Mouse (Mus musculus) left cerebral cortex, adult 9 months (tissue): Measurements from ENCODE around the gene Tspan5.

ENCODE experiments used
- DNase-seq, 2 experiments: peaks; one replicate each; pipeline ENCODE4 v3.0.0; 2022; ENCODE audit warnings: low spot score in 2 of 2

Tspan5 gene

DNA sequence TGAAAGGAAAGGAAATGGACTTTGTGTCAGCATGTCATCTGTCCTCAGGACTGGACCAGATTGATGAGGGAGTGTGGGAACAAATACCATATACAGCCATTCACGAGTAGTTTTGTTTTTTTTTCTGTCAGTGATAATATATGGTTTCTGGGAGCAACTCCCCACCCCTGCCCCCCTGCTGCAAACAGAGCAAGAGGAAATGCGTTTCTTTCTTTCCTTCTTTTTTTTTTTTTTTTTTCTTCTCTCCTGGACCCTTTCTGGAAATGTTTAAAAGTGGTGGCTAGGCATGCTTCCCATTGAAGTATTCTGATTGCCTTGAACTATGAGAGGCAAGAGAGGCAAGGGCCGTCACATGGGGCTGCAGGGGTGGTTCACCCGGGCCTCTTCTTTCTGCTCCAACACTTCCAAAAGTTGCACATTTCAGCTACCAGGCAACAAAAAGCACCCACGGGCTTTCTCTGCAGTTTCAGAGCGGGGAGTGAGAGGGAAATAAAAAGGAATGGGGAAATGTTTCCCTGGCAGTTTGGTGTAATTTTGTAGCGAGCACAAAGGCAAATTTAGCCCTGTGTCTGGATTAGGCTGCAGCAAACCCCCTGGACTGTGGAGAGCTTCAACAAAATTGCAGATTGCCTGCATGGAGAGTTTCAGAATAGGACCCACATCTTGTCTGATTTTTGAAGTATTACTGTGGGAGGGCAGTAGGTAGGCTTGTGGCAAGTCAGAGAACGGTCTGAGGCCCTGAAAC is 2.2 kb downstream of the Tspan5 start:
- no peak for DNase-seq

- no peak for DNase-seq
Observed at GRCm38 (mm10) chr3:138745091-138745490, 3.1 kb downstream of the Tspan5 start.

GRCm38 (mm10) chr3:138745596-138745995 is 3.6 kb downstream of the Tspan5 start:
- no peak for DNase-seq

- DNase-seq, result no peak
Observed at GRCm38 (mm10) chr3:138746556-138746955, 4.6 kb downstream of the Tspan5 start.

DNA sequence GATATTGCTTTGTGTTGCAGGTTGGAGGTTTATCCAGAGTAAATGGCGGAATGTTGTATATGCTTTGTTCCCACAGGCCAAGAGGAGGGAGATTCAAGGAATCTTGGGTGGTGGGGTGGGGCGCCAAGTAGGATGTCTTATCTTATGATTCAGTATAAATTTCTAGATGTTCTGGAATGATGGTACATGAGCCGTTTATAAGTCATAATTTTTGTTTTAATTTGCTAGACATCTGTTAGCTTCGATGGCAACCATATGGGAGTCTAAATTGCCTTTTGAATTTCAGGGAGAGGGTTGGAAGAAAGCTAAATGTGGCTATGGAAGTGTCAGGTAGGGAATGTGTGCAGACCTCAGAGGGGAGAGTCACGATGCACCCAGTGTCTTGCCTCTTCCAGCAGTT is 5.0 kb downstream of the Tspan5 start:
- DNase-seq, result peak in 1 of 2 experiments; percentile 44

DNA sequence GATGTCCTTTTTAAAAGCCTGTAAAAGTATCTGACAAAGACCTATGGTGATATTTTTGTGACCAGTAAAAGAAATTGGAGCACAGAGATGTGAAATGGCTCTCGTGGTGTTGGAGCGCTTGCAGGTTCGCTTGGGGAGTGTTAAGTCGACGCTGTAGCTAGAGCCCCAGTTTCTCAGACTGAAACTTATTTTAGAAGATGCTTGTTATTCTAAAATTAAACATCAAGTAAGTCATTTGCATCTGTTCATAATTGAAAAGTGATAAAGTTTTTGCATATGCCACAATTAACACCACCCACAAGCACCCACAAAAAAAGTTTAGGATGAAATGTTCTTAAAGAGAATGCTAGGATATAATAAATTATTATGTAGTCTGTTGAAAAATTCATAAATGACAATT is 6.0 kb downstream of the Tspan5 start:
- no peak for DNase-seq

GRCm38 (mm10) chr3:138749645-138750044 is 7.7 kb downstream of the Tspan5 start:
- no peak for DNase-seq

- DNase-seq, result no peak
Observed at GRCm38 (mm10) chr3:138751328-138751727, 9.3 kb downstream of the Tspan5 start.

- no peak for DNase-seq
Observed at GRCm38 (mm10) chr3:138752056-138752455, 10.1 kb downstream of the Tspan5 start.

GRCm38 (mm10) chr3:138752769-138753168 is 10.8 kb downstream of the Tspan5 start:
- no peak for DNase-seq

DNA sequence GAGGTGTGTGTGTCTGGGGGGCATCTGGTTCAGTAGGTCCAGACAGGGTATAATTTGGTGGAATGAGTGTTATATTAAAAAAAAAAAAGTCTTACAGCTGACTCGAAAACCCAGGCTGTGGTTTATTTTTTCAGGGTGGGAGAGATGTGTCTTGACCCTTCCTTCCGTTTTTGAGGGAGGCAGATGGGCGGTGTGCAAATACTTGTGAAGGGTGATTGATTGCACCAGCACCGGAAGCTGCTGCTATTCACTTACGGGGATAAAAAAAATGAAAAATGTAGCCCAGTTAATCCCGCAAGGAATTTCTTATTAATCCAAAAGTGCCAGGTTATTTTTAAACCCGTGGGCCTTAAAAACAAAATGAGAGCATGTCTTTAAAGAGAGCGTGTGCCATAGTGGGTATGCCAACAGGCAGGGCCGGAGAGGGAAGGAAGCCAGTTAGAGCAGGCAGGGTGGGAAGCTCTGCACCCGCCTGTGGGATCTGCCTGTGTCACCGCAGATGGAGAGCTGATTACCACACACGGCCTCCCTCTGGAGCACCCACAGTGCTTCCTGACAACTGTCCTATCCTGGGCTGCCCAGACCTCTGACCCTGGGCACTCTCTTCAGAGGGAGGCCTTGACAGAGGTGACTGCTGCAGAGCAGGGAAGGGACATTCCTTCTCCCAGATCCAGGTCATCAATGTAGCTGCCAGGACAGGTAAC is 11.3 kb downstream of the Tspan5 start:
- no peak for DNase-seq

GRCm38 (mm10) chr3:138754328-138754727 is 12.3 kb downstream of the Tspan5 start:
- DNase-seq, result no peak

GRCm38 (mm10) chr3:138757283-138757682 is 15.3 kb downstream of the Tspan5 start:
- DNase-seq, result no peak

DNA sequence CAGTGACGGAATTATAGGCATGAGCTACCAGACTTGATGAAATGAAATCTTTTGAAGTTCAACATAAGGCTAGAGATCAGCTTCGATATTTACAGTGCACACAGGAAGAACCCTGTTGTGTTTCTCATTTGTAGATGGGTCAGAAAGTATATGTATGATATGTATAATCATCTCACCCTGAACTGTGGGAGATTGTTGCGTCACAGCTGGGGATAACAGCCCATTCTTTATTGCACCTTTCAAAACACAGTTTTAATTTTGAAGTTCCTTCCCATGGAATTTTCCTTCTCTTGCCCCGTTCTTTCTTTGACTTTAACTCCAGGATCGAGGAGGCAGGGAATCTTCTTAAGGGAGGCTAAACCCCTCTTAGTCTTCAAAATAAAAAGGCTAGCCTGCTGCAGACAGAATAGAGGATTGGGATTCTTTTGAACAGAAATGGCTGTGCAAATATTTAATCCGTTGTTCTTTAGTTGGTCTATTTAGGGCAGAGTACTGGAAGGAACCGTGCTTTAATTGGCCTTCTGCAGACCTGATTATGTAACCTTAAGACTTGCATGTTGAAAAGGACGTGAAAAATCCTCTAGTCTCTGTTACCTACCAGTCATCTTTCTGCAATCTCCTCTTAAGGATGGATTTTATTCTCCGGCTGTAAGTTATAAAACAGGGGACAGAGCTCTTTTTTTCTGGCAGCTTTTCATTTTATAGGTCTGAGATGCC is 18.1 kb downstream of the Tspan5 start:
- DNase-seq, result no peak

GRCm38 (mm10) chr3:138760685-138761119 is 18.7 kb downstream of the Tspan5 start:
- DNase-seq, result no peak

DNA sequence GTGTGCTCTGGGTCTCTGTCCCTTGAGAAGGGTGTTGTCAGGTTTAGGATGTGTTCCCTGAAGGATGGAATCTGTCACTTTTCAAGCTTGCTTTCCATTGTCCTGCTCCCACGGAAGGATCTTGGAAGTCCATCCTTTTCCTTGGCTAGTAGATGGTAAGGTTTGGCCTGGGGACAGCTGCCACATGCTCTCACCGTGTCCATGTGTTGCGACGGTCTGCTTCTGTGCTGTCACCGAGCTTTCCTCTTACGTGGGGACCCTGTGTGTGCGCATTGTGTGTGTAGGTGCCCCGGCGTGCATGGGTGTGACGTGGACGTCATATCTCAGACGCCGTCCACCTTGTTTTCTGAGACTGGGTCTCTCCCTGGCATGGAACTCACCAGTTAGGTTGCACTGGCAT is 19.5 kb downstream of the Tspan5 start:
- DNase-seq, result no peak

DNA sequence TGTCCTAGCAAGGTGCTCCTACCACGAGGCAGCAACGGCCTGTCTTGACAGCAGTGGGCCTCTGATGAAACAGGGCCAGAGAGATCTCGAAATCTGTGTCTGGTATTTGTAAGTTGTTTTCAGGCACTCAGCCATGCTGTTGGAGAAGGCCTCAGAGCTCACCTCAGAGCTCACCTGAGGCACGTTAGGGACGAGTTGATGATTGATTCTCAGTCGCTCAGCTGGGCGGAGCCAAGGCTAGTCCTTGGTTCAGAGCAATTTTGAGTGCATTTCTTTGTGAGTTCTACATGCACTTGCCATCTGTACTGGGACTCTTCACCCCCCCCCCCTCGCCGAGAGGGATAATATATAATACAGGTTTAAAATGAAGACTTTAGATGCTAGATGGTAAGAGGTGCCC is 21.9 kb downstream of the Tspan5 start:
- DNase-seq, result no peak

GRCm38 (mm10) chr3:138764782-138765181 is 22.8 kb downstream of the Tspan5 start:
- no peak for DNase-seq

- no peak for DNase-seq
Observed at GRCm38 (mm10) chr3:138767034-138767433, 25.0 kb downstream of the Tspan5 start.

GRCm38 (mm10) chr3:138768541-138769093 is 26.6 kb downstream of the Tspan5 start:
- no peak for DNase-seq

DNA sequence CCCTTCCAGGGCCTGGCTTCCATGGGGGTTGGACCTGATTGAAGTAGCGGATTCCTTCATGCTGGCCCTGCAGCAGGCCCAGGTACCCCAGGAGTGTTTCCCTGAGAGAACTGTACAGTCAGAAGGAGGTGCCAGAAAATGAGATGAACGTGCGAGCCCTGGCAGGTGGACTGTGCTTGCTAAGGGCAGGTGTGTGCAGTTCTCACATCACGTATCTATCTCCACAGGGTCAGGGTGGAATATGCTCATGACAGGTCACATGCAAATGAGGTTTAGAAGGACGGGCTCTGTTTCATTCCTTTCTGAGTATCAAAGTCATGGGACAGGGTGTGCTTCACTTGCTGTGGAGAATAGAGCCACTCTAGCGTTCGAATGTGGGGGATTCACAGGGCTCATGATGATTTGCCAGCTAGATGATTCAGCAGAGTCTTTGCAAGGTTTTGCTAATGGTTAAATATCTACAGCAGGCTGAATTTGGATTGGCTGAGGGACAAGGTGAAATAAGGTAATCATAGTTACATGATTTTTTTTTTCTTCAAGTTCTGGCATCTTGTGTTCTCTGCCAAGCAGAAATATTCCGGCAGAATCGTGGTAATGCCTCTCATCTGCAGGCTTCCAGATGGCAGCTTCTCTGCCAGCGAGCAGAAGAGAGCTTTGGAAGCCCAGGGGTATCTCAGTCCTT is 28.8 kb downstream of the Tspan5 start:
- peak in 1 of 2 experiments; percentile 57 for DNase-seq
